Mouse (Mus musculus): ENCODE data around the gene Igf1. TPM values are rescaled to one million over a fixed set of nuclear protein-coding genes. Genes with fewer than 3 reads are reported as not detected.

Igf1 gene
- total and polyA plus RNA-seq, 2 experiments from 2014 or later, result 10.0 to 23.4 TPM

DNA sequence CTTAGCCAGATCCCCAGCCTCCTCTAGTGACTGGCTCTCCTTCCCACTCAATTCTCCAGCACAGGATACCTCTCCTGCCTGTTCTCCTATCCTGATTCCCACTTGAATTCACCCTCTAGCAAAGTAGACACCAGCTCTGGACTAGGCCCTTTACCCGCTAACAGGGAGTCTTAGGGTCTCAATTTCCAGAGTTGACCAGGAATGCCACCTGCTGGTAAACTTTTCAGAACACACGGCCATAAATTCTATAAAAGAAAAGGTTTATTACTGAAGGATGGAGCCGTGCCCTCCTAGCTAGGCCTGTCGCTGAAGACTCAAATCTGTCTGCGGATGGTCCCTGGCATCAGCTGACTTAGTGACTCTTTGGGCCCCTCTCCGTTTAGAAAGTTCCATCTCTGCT, 113.5 kb downstream of the Igf1 start:
- 51% methylated on average over 6 of the region's 6 CpGs for WGBS
- Histone ChIP-seq H3K27me3 (ENCODE audit: control insufficient read depth, insufficient read depth, low read length) (no peaks in the 10 kb centered on the region), H3K27ac (ENCODE audit: low read depth) (no peak overlapping the region), H3K9me3 (replicated peaks; ENCODE audit: control insufficient read depth, low read length) (no peaks in the 10 kb centered on the region), H3K9ac (replicated peaks; ENCODE audit: low read depth, low read length) (no peak overlapping the region), H3K36me3 (replicated peaks; ENCODE audit: control insufficient read depth, insufficient read depth, low read length) (no peaks in the 10 kb centered on the region), H3K4me3 (ENCODE audit: low read depth, low read length) (no peak overlapping the region), H3K4me1 (ENCODE audit: control insufficient read depth, insufficient read depth) (no peaks in the 10 kb centered on the region), H3K4me2 (ENCODE audit: low read depth, low read length) (no peak overlapping the region)
- TF ChIP-seq CTCF (IDR thresholded peaks at IDR 0.05; ENCODE audit: low read depth) (peak; percentile 60), EP300 (IDR thresholded peaks at IDR 0.05; ENCODE audit: low read depth) (no peak)
- ATAC-seq (ENCODE audit: insufficient read depth, low read depth), result no peak
- DNase-seq (ENCODE audit: low spot score), result peak; percentile 13

- Histone ChIP-seq H3K4me3 (ENCODE audit: low read depth, low read length) (no peak overlapping the region), H3K36me3 (replicated peaks; ENCODE audit: control insufficient read depth, insufficient read depth, low read length) (no peaks in the 10 kb centered on the region), H3K9me3 (replicated peaks; ENCODE audit: control insufficient read depth, low read length) (no peaks in the 10 kb centered on the region), H3K27me3 (ENCODE audit: control insufficient read depth, insufficient read depth, low read length) (no peaks in the 10 kb centered on the region), H3K4me2 (ENCODE audit: low read depth, low read length) (no peak overlapping the region), H3K9ac (replicated peaks; ENCODE audit: low read depth, low read length) (no peak overlapping the region), H3K27ac (ENCODE audit: low read depth) (no peak overlapping the region), H3K4me1 (ENCODE audit: control insufficient read depth, insufficient read depth) (no peaks in the 10 kb centered on the region)
- 55% methylated on average over 4 of the region's 4 CpGs for WGBS
- ATAC-seq (ENCODE audit: insufficient read depth, low read depth), result no peak
- TF ChIP-seq EP300 (IDR thresholded peaks at IDR 0.05; ENCODE audit: low read depth) (no peak), CTCF (IDR thresholded peaks at IDR 0.05; ENCODE audit: low read depth) (no peak)
- no peak for DNase-seq (ENCODE audit: low spot score)
These were observed 116.0 kb downstream of the Igf1 start for GRCm38 (mm10) chr10:87973911-87974631.

DNA sequence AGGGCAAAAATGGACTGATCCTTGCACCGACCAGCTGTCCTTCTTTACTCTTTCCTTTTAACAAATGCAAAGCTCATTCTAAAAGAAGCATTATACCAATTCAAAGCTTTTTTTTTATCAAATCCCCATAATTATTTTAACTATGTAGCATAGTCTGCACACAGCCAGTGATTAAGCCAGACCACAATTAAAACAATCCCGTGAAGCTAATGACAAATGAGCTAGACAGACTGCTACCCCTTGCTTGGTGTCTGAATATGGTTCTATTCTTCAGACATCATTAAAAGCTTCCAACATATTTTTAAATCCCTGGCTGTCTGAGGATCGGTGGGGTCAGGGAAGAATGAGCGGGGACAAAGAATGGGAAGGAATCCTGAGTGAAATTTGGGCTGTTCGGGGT, 127.3 kb downstream of the Igf1 start:
- Histone ChIP-seq H3K9me3 (replicated peaks; ENCODE audit: control insufficient read depth, low read length) (no peaks in the 10 kb centered on the region), H3K4me3 (ENCODE audit: low read depth, low read length) (no peak overlapping the region), H3K36me3 (replicated peaks; ENCODE audit: control insufficient read depth, insufficient read depth, low read length) (no peaks in the 10 kb centered on the region), H3K27ac (ENCODE audit: low read depth) (no peak overlapping the region), H3K9ac (replicated peaks; ENCODE audit: low read depth, low read length) (no peak overlapping the region), H3K4me1 (ENCODE audit: control insufficient read depth, insufficient read depth) (no peaks in the 10 kb centered on the region), H3K4me2 (ENCODE audit: low read depth, low read length) (no peak overlapping the region), H3K27me3 (ENCODE audit: control insufficient read depth, insufficient read depth, low read length) (no peaks in the 10 kb centered on the region)
- no peak for DNase-seq (ENCODE audit: low spot score)
- ATAC-seq (ENCODE audit: insufficient read depth, low read depth), result no peak
- WGBS, result 80% methylated on average over 5 of the region's 5 CpGs
- TF ChIP-seq EP300 (IDR thresholded peaks at IDR 0.05; ENCODE audit: low read depth), result no peak
- no peak for TF ChIP-seq CTCF (IDR thresholded peaks at IDR 0.05; ENCODE audit: low read depth)

- Histone ChIP-seq H3K36me3 (replicated peaks; ENCODE audit: control insufficient read depth, insufficient read depth, low read length) (no peaks in the 10 kb centered on the region), H3K4me2 (ENCODE audit: low read depth, low read length) (no peak overlapping the region), H3K4me1 (ENCODE audit: control insufficient read depth, insufficient read depth) (no peaks in the 10 kb centered on the region), H3K9me3 (replicated peaks; ENCODE audit: control insufficient read depth, low read length) (no peaks in the 10 kb centered on the region), H3K9ac (replicated peaks; ENCODE audit: low read depth, low read length) (no peak overlapping the region), H3K27me3 (ENCODE audit: control insufficient read depth, insufficient read depth, low read length) (no peaks in the 10 kb centered on the region), H3K27ac (ENCODE audit: low read depth) (no peak overlapping the region), H3K4me3 (ENCODE audit: low read depth, low read length) (no peak overlapping the region)
- TF ChIP-seq EP300 (IDR thresholded peaks at IDR 0.05; ENCODE audit: low read depth), result no peak
- no peak for TF ChIP-seq CTCF (IDR thresholded peaks at IDR 0.05; ENCODE audit: low read depth)
- no peak for DNase-seq (ENCODE audit: low spot score)
- 66% methylated on average over 3 of the region's 3 CpGs for WGBS
- ATAC-seq (ENCODE audit: insufficient read depth, low read depth), result no peak
These were observed 128.1 kb downstream of the Igf1 start for GRCm38 (mm10) chr10:87986201-87986600.

Other genes starting within 250 kb of the Igf1 start
- not detected in 2 replicates for gene Pmch, start 232.8 kb downstream of the Igf1 start, total RNA-seq (2014; rRNA removed; ENCODE audit: low replicate concordance)
- gene Pmch, start 232.8 kb downstream of the Igf1 start, polyA plus RNA-seq (2015; fragmentation: Nextera tagmentation; extraction: Ambion mirVana), result 0.18 TPM in 1 of 2 replicates, not detected in the other

Data from heart, postnatal 0 days (tissue).